Mouse (Mus musculus): ENCODE results near the gene Vpreb3.
"Not testable (repeated sequence)": the region's sequence is repeated elsewhere in the genome, so short reads cannot be mapped to it uniquely, and the experiment has no call there.

DNA sequence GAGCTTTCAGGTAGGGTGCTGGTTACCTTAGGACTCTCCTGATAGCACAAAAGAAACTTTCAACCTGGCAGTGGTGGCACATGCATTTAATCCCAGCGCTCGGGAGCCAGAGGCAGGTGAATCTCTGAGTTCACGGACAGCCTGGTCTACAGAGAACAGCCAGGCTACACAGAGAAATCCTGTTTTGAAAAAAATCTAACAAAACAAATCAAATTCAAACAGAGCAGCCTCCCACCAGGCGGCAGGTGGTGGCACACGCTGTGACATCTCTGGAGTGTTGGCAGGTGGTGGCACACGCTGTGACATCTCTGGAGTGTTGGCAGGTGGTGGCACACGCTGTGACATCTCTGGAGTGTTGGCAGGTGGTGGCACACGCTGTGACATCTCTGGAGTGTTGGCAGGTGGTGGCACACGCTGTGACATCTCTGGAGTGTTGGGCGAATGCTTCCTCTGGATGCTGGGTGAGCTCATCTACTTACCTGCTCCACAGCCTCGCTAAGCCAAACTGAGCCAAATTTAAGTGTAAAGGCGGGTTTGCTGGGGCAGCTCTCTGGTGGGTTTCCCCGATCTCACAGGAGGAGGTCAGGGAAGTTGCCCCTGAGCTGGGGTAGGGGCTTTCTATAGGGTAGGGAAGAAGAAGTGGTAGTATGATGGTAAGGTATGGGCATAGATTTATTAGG is 51.8 kb downstream of the Vpreb3 start:
- TF ChIP-seq CTCF, EP300 (IDR thresholded peaks at IDR 0.05; ENCODE audit: low read depth): not testable (repeated sequence)

Data from heart, postnatal 0 days (tissue).